Mouse (Mus musculus): ENCODE results near the gene Nexn.
"Not testable (repeated sequence)": the region's sequence is repeated elsewhere in the genome, so short reads cannot be mapped to it uniquely, and the experiment has no call there.

Gene Nexn

DNA sequence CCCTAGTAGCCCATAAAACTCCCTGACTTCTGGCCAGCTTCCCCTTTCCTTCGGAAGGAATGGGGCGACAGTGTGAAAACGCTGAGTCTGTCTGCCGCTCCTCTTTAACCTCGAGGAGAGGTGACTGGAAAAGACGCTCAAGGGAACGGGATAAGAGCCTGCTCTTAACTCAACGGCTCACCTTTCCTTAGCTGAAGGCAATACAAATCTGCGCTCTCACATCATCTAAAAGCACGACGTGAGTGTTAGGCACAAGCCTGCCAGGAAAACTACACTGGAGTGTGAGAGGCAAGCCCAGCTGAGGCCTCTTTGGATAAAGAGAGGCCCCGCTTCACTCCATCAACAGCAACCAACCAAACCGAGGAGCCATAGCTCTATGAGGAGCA lies at the start of gene Nexn:
Gene Nexn, minus strand, starts transcription at position 315 of the 386 bp plus-strand sequence.
- no peak for DNase-seq (ENCODE audit: low spot score in 2 of 2)

DNA sequence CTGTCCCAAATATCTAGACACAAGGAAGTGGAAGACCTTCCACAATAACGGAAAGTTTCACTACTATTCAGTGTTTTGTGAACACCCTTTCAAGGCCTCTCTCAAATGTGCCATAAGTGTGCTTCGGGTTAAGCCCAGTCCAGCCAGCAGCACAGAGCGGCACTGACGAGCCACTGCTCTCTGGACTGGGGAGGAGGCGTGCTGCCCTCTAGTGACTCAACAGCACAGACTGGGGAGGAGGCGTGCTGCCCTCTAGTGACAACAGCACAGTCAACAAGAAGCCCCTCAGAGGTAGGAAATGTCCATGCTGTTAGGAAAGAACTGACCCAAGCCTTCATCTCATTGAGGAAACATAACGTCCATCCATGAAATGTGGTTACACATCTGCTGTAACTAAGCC lies 49.5 kb upstream of the Nexn start:
- DNase-seq (ENCODE audit: low spot score in 2 of 2): peak; percentile 41 to 63

DNA sequence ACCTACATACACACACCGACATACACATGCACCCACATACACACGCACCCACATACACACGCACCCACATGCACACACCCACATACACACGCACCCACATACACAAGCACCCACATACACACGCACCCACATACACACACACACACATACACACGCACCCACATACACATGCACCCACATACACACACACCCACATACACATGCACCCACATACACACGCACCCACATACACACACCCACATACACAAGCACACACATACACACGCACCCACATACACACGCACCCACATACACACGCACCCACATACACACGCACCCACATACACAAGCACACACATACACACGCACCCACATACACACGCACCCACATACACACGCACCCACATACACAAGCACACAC lies 48.5 kb upstream of the Nexn start:
- not testable (repeated sequence) for DNase-seq (ENCODE audit: low spot score in 2 of 2)

DNA sequence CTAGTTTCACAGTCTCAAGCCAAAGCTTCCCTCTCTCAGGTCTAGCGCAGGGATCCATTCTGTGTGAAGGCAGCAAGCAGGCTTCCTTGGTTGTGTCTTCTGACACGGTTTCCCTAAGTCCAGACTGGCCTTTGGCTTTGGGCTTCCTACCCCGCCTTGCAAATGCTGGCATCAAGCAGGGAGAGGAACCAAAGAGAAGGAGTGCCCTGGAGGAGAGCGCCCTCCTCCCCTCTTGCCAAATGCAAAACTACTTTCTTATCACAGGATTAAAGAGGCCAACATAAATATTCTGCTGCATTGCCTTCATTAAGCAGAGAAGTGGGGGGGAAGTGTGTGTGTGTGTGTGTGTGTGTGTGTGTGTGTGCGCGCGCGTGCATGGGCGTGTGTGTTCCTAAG lies 43.1 kb upstream of the Nexn start:
- DNase-seq (ENCODE audit: low spot score in 2 of 2): no peak

DNA sequence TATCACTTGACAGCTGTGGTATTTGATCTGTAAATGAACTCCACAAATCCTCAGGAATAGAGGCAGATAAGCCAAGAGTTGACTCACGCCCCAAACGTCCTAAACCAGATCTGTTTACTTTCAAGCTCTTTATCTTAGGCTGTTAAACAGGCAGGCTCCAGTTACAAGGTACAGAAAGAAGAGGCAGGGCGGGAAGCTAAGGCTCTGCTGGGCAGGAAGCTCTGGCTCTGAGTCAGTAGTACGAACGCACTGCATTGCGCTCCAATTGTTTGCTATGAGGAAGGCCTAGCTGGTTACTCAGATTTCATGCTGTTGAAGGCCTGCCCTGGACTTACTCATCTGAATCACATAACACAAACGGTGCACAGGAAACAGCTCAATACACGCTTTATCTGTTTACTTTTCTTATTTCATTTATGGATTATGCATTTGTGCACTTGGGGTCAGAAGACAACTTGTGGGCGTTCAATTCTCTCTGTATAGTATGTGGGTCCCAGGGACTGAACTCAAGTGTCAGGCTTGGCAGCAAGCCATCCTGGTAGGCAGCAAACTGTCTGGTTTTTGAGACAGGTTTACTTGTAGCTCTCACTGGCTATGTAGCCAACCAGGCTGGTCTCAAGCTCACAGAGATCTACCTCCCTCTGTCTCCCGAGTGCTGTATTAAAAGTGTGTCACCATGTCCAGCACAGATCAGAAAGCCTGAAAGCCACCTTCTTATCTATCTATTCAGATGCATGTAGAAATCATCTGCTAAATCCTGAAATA lies 42.5 kb upstream of the Nexn start:
- DNase-seq (ENCODE audit: low spot score in 2 of 2): no peak

DNA sequence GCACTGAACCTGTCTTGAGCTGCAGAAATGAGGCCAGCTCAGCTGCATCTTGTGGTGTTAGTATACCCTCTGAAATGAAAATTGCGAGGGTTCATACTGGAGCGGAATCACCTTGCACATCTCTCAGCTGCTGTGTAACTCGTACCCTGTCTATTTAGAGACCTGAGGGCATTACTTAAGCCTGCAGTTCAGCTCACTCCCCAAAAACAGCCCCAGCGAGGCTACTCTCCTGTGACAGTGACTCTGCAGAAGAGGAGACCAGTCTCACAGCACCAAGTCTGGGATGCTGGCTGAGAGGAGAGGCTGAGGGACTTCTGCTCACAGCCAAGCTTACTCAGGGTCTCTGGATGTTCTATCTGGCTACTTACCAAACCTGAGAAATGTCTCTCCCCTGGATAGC lies 39.8 kb upstream of the Nexn start:
- DNase-seq (ENCODE audit: low spot score in 2 of 2): no peak

DNA sequence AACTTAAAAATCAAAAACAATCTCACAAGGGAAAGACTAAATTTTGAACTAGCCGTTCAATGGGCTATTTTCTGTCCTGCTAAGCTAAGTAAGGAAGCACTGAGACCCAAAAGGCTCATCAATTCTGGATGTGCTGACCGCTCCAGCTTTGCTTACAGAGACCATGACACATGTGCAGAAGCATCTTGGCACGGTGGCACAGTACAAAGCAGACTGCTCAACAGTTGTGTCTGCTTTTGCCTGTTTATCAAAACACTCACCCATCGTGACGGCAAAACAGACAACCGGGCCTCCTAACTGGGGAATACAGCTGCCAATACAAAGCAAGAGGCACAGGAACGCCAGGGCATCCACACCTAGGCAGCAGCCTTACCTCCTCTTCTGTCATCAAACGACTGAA lies 38.9 kb upstream of the Nexn start:
- DNase-seq (ENCODE audit: low spot score in 2 of 2): no peak

DNA sequence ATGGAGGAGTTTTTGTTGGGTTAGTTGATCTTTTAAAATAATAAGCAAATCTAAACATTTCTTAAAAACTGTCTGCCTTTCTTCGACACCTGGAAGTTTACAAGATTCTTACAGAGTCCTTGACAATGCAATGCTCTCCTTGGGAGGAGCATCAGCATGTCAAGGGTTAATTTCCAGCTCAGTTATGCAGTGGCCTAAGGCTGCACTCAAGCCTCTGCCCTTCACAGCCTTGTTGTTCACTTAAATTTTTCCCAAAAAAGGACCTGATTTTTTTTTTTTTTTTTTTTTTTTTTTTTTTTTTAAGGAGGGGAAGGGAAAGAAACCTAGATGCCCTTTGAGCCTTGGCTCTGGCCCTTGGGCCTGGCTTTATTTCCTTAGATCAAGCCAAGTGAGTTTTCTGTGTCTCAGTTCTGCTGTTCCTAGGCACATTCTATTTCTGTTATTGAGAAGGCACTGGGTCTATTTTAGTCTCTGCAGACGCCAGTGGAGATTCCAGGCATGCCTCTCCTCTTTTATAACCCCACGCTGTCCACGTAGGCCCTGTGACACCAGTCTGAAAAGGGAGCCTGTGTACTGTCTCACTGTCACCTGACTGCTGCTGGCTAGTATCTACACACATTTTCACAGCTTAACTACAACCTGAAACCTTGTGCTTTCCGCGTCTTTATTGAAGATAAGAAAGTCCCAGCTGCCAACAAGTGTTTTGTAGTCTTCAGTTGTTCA lies 38.1 kb upstream of the Nexn start:
- peak in 1 of 2 experiments; percentile 36 for DNase-seq (ENCODE audit: low spot score in 2 of 2)

DNA sequence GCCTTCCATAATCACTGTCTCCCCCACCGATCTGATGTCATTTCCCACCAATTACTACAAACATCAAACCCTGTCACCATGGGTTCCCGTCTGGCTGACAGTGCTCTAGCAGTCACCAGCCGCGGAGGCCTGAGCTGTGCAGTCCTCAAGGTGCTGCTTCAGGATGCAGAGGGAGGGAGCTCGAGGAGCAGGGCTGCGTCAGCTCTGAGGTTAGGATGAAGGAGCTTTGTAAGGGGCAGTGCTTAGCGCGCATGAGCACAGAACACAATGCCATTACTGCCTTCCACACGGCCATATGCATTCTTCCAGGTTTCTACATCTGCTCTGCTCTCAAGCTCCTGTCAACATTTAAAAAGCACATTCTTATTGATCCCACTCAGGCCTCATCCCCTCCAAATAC lies 36.8 kb upstream of the Nexn start:
- DNase-seq (ENCODE audit: low spot score in 2 of 2): no peak

DNA sequence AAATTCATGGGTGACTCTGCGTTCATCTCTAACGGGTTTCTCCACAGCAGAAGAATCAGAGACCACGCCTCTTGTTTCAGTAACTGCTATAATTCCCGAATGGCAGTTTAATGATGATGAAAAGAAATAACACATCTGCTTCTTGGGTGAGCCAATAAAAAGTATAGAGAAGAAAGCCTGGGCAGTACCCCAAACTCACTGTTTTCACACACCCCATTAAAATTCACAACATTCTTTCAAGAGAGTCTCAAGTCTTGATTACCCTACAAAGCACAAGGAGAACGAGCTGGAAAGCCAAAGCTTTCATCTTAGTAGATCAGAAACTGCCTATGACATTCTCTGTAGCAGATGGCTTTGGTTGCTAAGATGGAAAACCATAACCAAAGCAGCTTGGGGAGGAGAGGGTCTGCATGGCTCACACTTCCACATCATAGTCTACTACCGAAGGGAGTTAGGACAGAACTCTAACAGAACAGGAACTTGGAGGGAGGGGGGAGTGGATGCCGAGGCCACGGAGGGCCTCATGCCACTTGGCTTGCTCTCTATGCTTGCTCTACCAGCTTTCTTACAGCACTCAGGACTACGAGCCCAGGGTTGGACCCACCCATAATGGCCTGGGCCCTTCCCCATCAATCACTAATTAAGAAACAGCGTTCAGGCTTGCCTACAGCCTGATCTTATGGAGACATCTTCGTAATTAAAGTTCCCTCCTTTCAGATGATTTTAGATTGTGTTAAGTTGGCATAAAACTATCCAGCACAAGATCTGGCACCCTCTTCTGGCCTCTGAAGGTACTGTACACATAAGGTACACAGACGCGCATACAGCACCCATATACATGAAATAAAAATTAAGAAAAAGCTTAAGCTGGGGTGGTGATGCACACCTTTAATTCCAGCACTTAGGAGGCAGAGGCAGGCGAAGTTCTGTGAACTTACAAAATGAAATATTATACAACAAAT lies 34.5 kb upstream of the Nexn start:
- DNase-seq (ENCODE audit: low spot score in 2 of 2): no peak

DNA sequence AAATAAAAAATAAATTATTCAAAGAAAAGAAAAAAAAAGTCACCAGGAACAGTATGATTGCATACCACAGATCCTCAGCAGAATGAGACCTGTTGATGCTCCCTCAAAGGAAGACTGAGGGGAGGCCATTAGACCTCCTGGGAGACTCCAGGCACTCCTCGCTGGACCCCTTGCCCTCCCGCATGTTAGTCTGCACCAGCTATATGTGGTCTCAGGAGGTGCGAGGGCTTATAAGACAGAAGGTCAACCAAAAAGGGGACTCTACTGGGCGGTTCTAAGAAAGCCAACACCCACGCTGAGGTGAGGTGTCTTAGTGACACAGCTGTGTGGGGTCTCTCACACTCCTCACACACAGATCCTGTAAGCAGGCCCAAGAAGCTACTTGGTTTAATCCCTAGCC lies 29.7 kb upstream of the Nexn start:
- no peak for DNase-seq (ENCODE audit: low spot score in 2 of 2)

DNA sequence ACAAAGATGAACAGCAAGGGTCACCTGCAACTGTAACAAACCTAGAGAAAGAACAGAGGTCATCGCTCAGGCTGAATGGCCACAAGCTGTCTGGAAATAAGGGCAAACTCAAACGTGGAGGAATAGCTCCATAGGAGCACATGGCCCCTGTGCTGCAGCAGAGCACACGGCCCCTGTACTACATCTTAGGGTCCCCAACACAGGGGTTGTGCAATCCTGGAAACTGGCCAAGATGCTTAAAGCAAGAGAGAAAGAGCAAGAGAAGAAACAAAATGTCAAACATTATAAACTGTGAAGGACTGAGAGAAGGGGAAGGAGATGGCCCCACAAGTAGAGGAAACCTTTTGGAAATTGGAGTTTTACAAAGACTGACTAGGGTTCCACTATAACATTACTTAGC lies 28.2 kb upstream of the Nexn start:
- no peak for DNase-seq (ENCODE audit: low spot score in 2 of 2)

DNA sequence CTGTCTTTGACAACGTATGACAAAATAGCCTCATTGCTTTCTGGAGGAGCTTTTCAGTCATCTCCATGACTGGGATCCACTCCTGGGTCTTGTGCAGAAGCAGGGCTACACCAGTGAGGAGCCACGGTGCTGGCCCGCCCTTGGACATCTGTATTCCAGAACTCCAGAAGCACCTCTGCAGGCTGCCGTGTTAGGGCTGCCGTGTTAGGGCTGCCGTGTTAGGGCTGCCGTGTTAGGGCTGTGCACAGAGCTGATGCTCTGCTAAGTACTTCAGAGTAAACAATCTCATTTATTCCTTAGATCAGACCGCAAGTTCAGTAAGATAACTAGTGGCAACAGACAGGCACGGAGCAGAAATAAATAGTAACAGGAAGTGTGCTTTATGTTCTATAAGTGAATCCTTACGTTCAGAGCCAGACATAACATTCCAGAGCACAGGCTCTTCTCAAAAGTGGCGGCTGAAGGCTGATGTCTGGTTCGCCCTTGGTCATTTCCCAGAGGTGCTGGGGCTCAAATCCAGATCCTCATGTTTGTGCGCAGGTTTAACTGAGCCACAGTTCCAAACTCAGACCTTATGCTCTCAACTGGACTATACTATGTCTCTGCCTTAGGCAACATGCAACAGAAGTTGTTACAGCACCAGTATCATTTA lies 27.5 kb upstream of the Nexn start:
- no peak for DNase-seq (ENCODE audit: low spot score in 2 of 2)

DNA sequence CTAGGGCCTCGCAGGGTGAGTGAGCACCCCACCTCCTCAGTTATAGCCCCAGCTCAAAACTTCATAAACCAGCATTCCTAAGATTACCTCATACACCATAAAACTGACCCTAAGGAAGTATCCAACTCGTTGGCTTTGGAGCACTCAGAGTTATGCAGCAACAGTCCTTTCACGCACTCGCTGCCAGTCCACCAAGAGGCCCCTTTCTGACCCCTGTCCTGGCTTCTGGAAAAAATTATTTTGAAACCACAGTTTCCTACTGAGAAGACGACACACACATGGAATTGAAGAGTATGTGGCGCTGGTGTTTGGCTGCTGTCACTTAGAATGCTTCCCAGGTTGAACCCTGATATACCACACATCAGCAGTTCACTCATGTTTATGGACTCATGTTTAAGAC lies 25.7 kb upstream of the Nexn start:
- DNase-seq (ENCODE audit: low spot score in 2 of 2): no peak

DNA sequence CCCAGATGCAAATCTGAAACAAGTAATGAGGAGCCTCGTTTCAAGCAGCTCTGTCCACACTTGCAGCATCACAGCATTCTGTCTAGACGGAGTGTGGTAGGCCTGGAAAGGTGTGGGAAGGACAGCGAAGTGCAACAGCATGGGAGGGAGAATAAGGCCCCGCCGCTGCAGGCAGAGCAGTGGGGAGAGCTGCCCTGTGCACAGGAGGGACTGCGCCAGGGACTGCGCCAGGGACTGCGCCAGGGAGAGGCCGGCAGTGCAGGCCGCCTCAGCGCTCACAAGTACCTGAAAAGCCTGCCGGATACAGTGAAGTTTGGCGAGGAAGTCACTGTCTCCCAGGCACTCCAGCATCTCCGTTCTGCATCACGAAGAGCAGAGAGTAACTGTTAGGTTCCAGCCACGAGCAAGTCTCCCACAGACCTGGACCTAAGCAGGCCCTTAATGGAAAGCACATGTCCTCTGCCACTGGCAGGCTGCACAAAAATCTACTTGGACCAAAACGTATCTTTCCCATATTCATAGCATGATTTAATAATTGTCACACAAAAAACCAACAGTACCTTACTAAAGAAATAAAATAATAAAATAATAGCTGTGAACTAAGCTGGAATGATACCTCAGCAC lies 24.1 kb upstream of the Nexn start:
- DNase-seq (ENCODE audit: low spot score in 2 of 2): no peak

DNA sequence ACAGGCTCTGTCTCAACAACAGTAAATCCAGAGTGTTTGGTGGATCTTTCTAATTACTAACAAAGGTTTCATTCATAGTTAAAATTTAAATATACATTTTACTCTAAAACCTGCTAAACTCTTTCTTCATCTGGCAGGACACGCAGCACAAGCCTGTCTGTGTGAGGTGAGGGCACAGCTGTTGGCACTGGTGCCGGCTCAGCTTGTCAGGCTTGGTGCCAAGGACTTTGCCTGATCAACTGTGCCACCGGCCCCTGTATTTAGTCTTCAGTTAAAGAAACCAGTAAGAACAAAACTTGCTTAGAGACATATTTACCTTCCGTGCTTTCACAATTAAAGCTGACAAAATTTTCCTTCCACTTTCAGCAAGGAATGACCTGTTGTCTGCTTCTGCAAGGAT lies 22.6 kb upstream of the Nexn start:
- DNase-seq (ENCODE audit: low spot score in 2 of 2): no peak

DNA sequence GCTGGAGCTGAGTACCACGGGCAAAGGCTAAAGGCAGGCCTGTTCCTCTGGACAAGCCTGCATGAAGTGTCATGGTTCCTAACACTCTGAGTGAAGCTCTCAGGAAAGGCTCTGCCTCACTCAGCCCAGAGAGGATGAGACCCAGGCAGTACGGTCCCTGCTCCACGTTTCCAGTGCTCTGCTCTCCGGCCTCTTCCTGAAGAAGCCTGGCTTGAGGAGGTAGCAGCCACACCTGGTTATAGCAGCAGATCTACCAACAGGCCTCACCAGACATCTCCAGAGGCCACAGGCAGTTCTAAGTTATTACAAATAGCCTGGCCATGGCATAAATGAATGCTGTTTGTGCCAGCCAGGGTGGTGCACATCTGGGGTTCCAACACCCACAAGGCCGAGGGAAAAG lies 22.1 kb upstream of the Nexn start:
- DNase-seq (ENCODE audit: low spot score in 2 of 2): no peak

DNA sequence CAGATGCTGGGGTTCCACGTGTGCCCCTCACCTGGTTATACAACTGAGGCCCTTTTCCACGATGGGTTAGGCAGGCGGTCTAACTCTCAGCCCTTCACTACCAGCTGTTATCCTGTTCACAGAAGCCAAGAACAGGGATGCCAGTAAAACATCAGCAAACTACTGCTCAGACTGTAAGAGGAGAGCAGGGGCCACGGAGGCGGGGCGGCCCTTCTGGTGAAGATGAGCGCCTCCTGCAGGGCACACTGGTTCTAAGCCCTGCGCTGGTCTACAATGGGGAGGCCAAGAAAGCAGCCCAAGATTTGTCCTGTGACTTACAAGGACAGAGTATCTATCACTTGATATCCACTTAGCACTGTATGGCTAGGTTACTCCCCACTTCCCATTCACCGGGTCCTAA lies 21.7 kb upstream of the Nexn start:
- no peak for DNase-seq (ENCODE audit: low spot score in 2 of 2)

DNA sequence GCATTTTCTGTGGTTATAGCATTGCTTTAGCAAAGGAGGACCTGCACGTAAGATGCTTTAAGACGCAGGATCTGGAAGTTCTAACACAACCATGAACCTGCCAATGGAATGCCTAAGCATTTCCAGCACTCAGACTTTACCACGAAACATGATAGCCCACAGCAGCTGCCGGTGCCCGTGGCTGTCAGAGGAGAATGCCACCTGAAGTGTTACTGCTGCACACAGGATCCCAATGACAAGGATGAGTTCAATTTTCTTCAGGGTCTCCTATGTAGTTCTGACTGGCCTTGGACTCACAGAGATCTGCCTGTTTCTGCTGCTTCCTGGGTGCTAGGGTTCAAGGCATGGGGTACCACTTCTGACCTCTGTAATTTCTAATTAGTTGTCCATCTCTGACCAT lies 18.6 kb upstream of the Nexn start:
- no peak for DNase-seq (ENCODE audit: low spot score in 2 of 2)

DNA sequence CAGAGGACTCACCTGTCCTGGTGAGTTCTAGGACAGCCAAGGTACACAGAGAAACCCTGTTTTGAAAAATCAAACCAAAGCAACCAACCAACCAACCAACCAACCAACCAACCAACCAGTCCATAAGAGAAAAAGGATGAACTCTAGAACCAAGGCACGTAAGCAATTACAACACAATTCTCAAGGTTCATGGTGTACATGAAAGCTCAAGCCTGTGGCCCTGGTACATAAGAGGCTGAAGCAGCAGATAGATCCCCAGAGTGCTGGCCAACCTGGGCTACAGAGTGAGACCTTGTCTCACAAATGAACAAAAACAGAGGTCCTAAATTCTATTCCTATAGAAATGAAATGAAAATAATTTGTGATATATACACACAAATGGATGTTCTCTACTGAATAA lies 18.2 kb upstream of the Nexn start:
- no peak for DNase-seq (ENCODE audit: low spot score in 2 of 2)

DNA sequence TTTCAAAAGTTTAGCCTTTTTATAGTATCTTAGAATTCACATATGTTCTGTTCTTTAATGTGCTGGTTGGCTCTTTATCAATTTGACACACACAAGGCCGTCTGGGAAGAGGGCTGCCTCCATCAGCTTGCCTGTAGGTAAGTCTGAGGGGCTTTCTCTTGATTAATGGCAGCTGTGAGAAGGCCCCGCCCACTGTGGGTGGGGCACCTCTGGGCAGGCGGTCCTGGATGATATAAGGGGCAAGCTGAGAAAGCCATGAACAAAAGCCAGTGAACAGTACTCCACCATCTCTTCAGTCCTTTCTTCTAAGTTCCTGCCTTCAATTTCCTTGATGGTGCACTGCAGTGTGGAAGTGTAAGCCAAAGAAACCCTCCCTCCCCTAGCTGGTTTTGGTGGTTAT lies 16.0 kb upstream of the Nexn start:
- no peak for DNase-seq (ENCODE audit: low spot score in 2 of 2)

Measured in right cerebral cortex, postnatal 36 days (tissue).